Mouse (Mus musculus): ENCODE results near the gene Cux2.

- TF ChIP-seq CTCF (IDR thresholded peaks at IDR 0.05; ENCODE audit: low read depth, low read length) (no peak), TAL1 (conservative IDR thresholded peaks at IDR 0.05; ENCODE audit: low read depth, low read length) (no peak)
Observed at GRCm38 (mm10) chr5:121895117-121895756, 154.7 kb downstream of the Cux2 start.

Measured in G1E (cell line).